Mouse (Mus musculus) G1E-ER4 (cell line): ENCODE results near the gene Gpr158. TPM values are rescaled to one million over a fixed set of nuclear protein-coding genes. Genes with fewer than 3 reads are reported as not detected.

Source experiments
- GATA1 ChIP-seq: IDR thresholded peaks from one replicate; pipeline ENCODE4 v1.8.0; 2012; ENCODE audit warnings: low read length, inconsistent platforms
- polyA plus RNA-seq: library from polyadenylated mRNA; stranded (reverse); fragments of >175 nt; gene quantifications from 2 replicates; pipeline ENCODE4 v1.2.3, GENCODE M21; 2012

The Gpr158 gene
- not detected in 2 replicates for polyA plus RNA-seq

GRCm38 (mm10) chr2:21367345-21368111 lies at the start of gene Gpr158:
TSS of gene Gpr158 (plus strand) at chr2:21367542.
- no peak for TF ChIP-seq GATA1

GRCm38 (mm10) chr2:21343821-21344220 lies 23.5 kb upstream of the Gpr158 start:
- no peak for TF ChIP-seq GATA1

- TF ChIP-seq GATA1, result no peak
Observed at GRCm38 (mm10) chr2:21368351-21369170, 1.2 kb downstream of the Gpr158 start.

- no peak for TF ChIP-seq GATA1
Observed at GRCm38 (mm10) chr2:21369171-21369485, 1.8 kb downstream of the Gpr158 start.

GRCm38 (mm10) chr2:21369556-21369955 lies 2.2 kb downstream of the Gpr158 start:
- no peak for TF ChIP-seq GATA1

GRCm38 (mm10) chr2:21379516-21379915 lies 12.2 kb downstream of the Gpr158 start:
- no peak for TF ChIP-seq GATA1

- TF ChIP-seq GATA1, result no peak
Observed at GRCm38 (mm10) chr2:21392727-21393126, 25.4 kb downstream of the Gpr158 start.

- no peak for TF ChIP-seq GATA1
Observed at GRCm38 (mm10) chr2:21397347-21397746, 30.0 kb downstream of the Gpr158 start.

- TF ChIP-seq GATA1, result no peak
Observed at GRCm38 (mm10) chr2:21399657-21400056, 32.3 kb downstream of the Gpr158 start.

GRCm38 (mm10) chr2:21405617-21406016 lies 38.3 kb downstream of the Gpr158 start:
- TF ChIP-seq GATA1, result no peak

- TF ChIP-seq GATA1, result no peak
Observed at GRCm38 (mm10) chr2:21407443-21407985, 40.2 kb downstream of the Gpr158 start.

- TF ChIP-seq GATA1, result no peak
Observed at GRCm38 (mm10) chr2:21408821-21409220, 41.5 kb downstream of the Gpr158 start.

GRCm38 (mm10) chr2:21430288-21430687 lies 62.9 kb downstream of the Gpr158 start:
- no peak for TF ChIP-seq GATA1

GRCm38 (mm10) chr2:21431182-21431581 lies 63.8 kb downstream of the Gpr158 start:
- no peak for TF ChIP-seq GATA1

- TF ChIP-seq GATA1, result no peak
Observed at GRCm38 (mm10) chr2:21439626-21440025, 72.3 kb downstream of the Gpr158 start.

GRCm38 (mm10) chr2:21474957-21475356 lies 107.6 kb downstream of the Gpr158 start:
- TF ChIP-seq GATA1, result no peak

GRCm38 (mm10) chr2:21496881-21497280 lies 129.5 kb downstream of the Gpr158 start:
- no peak for TF ChIP-seq GATA1

- TF ChIP-seq GATA1, result no peak
Observed at GRCm38 (mm10) chr2:21497965-21498364, 130.6 kb downstream of the Gpr158 start.
